Mouse (Mus musculus): ENCODE measurements around the gene Sbf2. TPM values are rescaled to one million over a fixed set of nuclear protein-coding genes. Genes with fewer than 3 reads are reported as not detected.

The Sbf2 gene
- polyA plus RNA-seq, 1 experiment, result 49.9 TPM

DNA sequence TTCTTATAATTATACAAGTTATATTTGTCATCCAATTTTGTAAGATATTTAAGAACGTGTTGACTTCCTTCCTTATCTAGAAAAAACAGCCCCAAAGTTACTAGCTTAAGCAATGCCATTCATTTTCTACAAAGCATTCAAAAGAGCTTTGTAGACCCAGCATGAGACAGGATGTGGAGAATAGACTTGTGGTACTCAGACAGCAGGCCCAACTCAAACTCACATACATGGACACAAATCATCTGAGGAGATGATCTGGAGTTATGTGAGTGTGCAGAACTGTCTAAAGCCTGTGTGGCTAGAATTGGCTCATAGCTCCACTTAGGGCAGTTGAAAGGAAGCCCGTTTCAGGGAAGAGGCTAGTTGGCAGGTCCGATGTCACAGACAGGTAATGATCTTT lies 233.1 kb downstream of the Sbf2 start:
- TF ChIP-seq CTCF (IDR thresholded peaks at IDR 0.05; ENCODE audit: low read depth, low read length) (no peak), POLR2A (IDR thresholded peaks at IDR 0.05; ENCODE audit: borderline replicate concordance, low read depth, low read length) (no peak)

DNA sequence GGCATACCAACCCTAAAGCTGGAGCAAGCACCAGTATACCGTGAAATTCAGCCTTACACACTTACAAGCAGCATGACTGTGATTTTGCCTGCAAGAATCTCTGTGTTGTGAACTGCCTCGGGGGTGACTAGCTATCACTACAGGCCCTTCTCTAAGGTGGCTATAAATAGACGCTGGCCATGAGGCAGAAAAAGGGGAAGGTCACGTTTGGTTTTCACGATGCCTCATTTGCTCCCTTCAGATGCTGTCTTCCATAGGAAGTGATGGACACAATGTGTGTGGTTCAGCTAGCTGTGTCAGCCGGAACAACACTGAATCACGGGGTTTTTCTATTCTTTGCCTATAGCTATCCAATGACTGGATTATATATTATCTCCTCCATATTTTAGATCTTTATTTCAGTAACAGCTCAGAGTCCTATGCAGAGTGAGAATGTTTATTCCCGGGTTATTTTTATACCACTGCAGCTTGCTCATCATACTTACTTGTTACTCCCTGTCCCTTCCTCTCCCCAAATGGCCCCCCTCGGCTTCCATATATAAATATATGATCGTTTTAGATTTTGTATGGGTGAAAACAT lies 235.3 kb downstream of the Sbf2 start:
- H3K4me1 ChIP-seq (ENCODE audit: control insufficient read depth, insufficient read depth, low read length), result peaks cover 32% of the 10 kb centered on the region
- no peak overlapping the region for H3K4me3 ChIP-seq (ENCODE audit: insufficient read depth, low read length)
- TF ChIP-seq CTCF (IDR thresholded peaks at IDR 0.05; ENCODE audit: low read depth, low read length) (no peak), POLR2A (IDR thresholded peaks at IDR 0.05; ENCODE audit: borderline replicate concordance, low read depth, low read length) (no peak)
- peak overlapping the region; percentile 94 for H3K27ac ChIP-seq (ENCODE audit: insufficient read depth, low read depth, low read length)

More for the DNA sequence above, 233.1 kb downstream of the Sbf2 start:
- Histone ChIP-seq H3K27ac (ENCODE audit: insufficient read depth, low read depth, low read length) (peak overlapping the region; percentile 75), H3K4me3 (ENCODE audit: insufficient read depth, low read length) (no peak overlapping the region), H3K4me1 (ENCODE audit: control insufficient read depth, insufficient read depth, low read length) (peaks cover 46% of the 10 kb centered on the region)

DNA sequence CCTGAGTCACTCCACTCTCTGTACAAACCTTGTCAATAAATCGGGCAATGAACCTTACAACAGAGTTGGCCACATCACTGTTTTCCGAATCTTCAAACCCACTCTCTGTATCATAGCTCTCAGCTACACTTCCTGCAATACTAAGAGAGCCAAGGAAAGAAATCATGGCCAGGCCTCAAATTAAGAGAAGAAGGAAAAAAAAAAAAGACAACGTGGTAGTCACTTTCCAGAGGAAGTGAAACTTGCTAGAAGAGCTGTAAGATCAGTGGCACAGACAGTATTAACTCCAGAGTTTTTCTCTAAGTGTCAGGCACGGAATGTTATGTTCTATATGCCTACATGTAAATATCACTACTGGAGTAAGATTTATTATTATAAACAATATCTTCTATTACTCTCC lies 242.2 kb downstream of the Sbf2 start:
- Histone ChIP-seq H3K4me3 (ENCODE audit: insufficient read depth, low read length) (peak overlapping the region; percentile 27), H3K4me1 (ENCODE audit: control insufficient read depth, insufficient read depth, low read length) (peaks cover 17% of the 10 kb centered on the region), H3K27ac (ENCODE audit: insufficient read depth, low read depth, low read length) (peak overlapping the region; percentile 90)
- no peak for TF ChIP-seq POLR2A (IDR thresholded peaks at IDR 0.05; ENCODE audit: borderline replicate concordance, low read depth, low read length)
- TF ChIP-seq CTCF (IDR thresholded peaks at IDR 0.05; ENCODE audit: low read depth, low read length), result no peak

DNA sequence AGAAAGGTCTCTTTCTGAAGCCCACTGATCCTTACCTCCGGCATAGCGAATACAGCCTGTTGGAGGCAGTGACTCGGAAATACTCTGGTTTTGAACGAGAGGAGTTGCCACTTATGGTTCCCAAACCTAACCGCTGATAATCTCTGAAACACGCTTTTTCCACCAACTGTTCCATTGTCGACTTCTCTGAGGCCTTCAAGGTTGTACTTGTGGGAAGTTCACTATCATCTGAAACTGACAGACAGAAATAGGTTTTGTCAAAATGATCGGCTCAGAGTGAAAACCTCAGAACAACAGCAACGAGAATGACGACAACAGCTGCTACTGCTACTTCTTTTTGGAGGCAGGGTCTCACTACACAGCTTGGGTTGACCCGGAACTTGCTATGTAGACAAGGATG lies 252.7 kb downstream of the Sbf2 start:
- Histone ChIP-seq H3K4me3 (ENCODE audit: insufficient read depth, low read length) (no peak overlapping the region), H3K27ac (ENCODE audit: insufficient read depth, low read depth, low read length) (no peak overlapping the region), H3K4me1 (ENCODE audit: control insufficient read depth, insufficient read depth, low read length) (peaks cover 5% of the 10 kb centered on the region)
- TF ChIP-seq POLR2A (IDR thresholded peaks at IDR 0.05; ENCODE audit: borderline replicate concordance, low read depth, low read length) (no peak), CTCF (IDR thresholded peaks at IDR 0.05; ENCODE audit: low read depth, low read length) (no peak)

DNA sequence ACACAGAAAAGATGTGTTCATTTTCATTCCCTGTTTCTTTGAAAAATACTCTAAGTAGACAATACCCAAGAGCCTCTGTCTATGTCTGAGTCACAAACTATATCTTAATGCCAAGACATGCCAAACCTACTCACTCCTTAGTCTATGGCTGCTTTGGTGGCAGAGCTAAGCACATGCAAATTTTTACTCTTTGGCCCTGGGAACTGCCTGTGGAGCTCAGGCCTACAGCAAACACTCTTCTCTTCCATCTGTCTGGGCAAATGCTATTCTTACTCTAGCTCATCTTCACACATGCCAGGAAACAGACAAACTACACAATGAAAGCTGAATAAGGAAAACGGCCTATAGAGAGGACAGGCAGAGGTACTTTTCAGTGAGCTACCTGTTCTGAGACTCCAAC lies 253.2 kb downstream of the Sbf2 start:
- H3K4me3 ChIP-seq (ENCODE audit: insufficient read depth, low read length), result no peak overlapping the region
- TF ChIP-seq CTCF (IDR thresholded peaks at IDR 0.05; ENCODE audit: low read depth, low read length) (no peak), POLR2A (IDR thresholded peaks at IDR 0.05; ENCODE audit: borderline replicate concordance, low read depth, low read length) (no peak)
- no peak overlapping the region for H3K27ac ChIP-seq (ENCODE audit: insufficient read depth, low read depth, low read length)
- peaks cover 5% of the 10 kb centered on the region for H3K4me1 ChIP-seq (ENCODE audit: control insufficient read depth, insufficient read depth, low read length)

DNA sequence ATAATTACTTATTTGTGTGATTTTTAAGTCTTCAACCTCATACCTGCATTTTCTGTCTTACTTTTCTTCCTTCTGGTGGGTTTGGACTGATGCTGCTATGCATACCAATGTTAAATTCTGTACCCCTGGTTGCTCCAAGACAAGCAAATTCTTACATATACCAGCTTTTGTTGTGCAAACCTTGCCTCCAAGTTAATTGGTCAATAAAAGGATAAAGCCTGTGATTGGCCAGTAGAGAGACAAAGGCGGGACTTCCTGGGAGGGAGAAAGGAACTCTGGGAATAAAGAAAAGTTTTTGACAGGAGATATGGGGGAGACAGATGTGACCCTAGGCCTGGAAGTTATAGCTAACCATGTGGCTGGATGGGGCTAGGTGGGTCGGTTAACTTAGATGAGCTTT lies 255.3 kb downstream of the Sbf2 start:
- Histone ChIP-seq H3K4me3 (ENCODE audit: insufficient read depth, low read length) (no peak overlapping the region), H3K27ac (ENCODE audit: insufficient read depth, low read depth, low read length) (no peak overlapping the region), H3K4me1 (ENCODE audit: control insufficient read depth, insufficient read depth, low read length) (peaks cover 5% of the 10 kb centered on the region)
- TF ChIP-seq CTCF (IDR thresholded peaks at IDR 0.05; ENCODE audit: low read depth, low read length), result no peak
- no peak for TF ChIP-seq POLR2A (IDR thresholded peaks at IDR 0.05; ENCODE audit: borderline replicate concordance, low read depth, low read length)

DNA sequence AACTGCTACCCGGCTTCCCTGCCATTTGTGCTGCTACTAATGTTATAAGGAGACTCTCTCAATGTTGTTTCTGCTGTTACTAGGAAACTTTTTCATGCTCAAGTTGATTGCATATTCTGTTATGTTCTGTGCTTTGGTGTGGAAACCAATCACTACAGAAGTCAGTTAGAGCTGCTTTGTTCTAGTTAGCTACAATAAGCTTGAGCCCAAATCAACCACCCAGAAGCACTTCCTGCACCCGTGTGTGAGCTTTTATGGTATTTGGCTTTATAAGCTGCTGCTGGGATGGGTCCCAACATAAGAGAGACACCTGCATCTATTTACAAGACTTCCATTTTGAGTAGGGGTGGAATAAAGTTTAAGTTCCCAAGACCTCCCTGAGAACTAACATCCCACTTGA lies 260.8 kb downstream of the Sbf2 start:
- Histone ChIP-seq H3K27ac (ENCODE audit: insufficient read depth, low read depth, low read length) (no peak overlapping the region), H3K4me3 (ENCODE audit: insufficient read depth, low read length) (no peak overlapping the region), H3K4me1 (ENCODE audit: control insufficient read depth, insufficient read depth, low read length) (no peaks in the 10 kb centered on the region)
- TF ChIP-seq POLR2A (IDR thresholded peaks at IDR 0.05; ENCODE audit: borderline replicate concordance, low read depth, low read length), result no peak
- no peak for TF ChIP-seq CTCF (IDR thresholded peaks at IDR 0.05; ENCODE audit: low read depth, low read length)

DNA sequence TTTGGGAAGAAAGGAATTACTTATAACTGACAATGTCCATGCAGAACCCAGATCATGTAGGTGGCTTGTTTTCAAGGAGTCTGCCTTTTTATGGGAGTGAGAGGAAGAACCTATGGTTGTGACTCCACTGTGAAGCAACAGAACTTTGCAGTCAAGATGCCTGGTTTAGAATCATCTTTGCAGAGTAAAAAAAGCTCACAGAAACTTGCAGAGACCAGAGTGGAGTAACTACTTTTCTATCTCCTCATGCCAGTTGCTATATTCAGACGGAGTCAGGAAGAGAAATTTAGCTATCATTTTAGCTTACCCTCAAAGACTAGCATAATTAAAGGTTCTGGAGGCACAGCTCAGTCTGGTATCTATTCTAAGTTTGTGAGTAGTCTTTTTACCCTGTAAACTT lies 267.5 kb downstream of the Sbf2 start:
- Histone ChIP-seq H3K27ac (ENCODE audit: insufficient read depth, low read depth, low read length) (no peak overlapping the region), H3K4me1 (ENCODE audit: control insufficient read depth, insufficient read depth, low read length) (no peaks in the 10 kb centered on the region), H3K4me3 (ENCODE audit: insufficient read depth, low read length) (no peak overlapping the region)
- TF ChIP-seq CTCF (IDR thresholded peaks at IDR 0.05; ENCODE audit: low read depth, low read length), result no peak
- TF ChIP-seq POLR2A (IDR thresholded peaks at IDR 0.05; ENCODE audit: borderline replicate concordance, low read depth, low read length), result no peak

DNA sequence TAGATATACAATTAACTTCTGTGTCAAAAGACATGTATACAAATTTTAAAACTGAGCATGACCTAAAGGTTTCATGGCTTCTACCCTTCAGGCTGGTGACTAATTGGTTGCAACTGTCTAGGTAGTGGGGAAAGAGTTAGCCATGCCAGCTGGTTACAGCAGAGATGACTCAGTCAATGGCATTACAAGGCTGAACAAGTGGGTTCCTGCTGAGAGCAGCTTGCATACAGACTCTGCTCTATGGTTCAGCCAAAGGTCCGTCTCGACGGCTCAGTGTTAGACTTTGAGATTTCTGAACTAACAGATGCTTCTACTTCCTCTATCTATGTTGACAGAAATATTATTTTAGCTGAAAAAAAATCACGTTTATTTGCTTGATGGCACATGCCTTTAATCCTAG lies 277.1 kb downstream of the Sbf2 start:
- no peak for TF ChIP-seq POLR2A (IDR thresholded peaks at IDR 0.05; ENCODE audit: borderline replicate concordance, low read depth, low read length)
- no peak for TF ChIP-seq CTCF (IDR thresholded peaks at IDR 0.05; ENCODE audit: low read depth, low read length)
- Histone ChIP-seq H3K4me1 (ENCODE audit: control insufficient read depth, insufficient read depth, low read length) (no peaks in the 10 kb centered on the region), H3K4me3 (ENCODE audit: insufficient read depth, low read length) (no peak overlapping the region), H3K27ac (ENCODE audit: insufficient read depth, low read depth, low read length) (no peak overlapping the region)

DNA sequence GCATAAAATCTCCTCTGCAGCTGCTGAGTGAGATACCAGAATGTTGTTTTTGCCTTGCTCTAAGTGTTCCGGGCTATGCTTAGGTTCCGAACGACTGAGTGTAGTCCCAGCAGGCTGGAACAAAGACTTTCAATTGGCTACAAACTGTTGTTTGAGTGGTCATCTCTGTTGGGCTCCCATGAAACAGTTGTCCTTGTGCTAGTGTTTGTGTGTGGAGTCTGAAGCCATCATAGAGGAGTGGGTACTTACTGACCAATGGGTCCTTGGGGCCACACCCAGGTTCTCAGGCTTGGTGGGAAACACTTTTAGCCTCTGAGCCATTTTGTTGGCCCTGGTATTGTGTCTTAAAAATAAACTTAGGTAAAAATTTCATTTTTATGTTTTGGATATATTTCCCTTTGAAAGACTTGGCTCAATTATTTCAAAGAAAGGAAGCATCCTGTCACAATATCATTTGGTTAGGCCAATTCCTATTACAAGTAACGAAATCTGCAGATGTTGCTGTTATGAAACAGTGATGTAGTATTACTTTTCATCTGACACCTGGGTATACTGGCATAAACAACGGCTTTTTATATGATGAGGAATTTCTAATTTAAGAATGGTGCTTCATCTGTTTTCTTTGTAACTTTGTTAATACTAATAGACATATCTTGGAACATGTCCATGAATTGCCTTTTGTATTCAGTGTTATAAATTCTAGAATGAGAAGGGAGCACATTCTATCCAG lies 289.2 kb downstream of the Sbf2 start:
- H3K27ac ChIP-seq (ENCODE audit: insufficient read depth, low read depth, low read length), result no peak overlapping the region

More for the DNA sequence above, 289.2 kb downstream of the Sbf2 start:
- no peaks in the 10 kb centered on the region for H3K4me1 ChIP-seq (ENCODE audit: control insufficient read depth, insufficient read depth, low read length)
- no peak for TF ChIP-seq CTCF (IDR thresholded peaks at IDR 0.05; ENCODE audit: low read depth, low read length)
- no peak for TF ChIP-seq POLR2A (IDR thresholded peaks at IDR 0.05; ENCODE audit: borderline replicate concordance, low read depth, low read length)
- H3K4me3 ChIP-seq (ENCODE audit: insufficient read depth, low read length), result no peak overlapping the region
